ENCODE assay signal across 8 mouse cellular contexts in the genomic region with DNA sequence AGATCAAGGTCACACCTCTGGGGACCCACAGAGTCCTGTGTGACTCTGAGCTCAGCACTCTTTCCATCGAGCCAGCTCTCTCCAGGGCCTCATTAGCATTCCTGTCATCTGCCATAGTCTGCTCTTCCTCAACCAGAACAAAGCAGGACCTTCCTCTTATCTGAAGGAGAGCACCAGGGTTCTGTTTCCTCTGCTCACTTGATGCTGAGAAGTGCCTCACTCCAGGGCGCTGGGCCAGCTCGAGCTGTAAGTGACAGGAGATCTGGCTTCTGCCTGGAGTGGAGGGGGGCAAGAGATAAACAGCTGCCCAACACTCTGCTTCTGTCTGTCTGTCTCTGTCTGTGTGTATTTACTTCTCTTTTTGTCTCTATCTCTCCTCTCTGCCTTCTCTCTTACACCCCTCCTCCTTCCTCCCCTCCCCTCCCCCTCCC. TPM values are rescaled to one million over a fixed set of nuclear protein-coding genes. Genes with fewer than 3 reads are reported as not detected.
DNase-seq lines count a peak whose midpoint lies in the region; ATAC-seq and TF ChIP-seq lines count a peak whose summit lies in the region.

No protein-coding gene starts in this region.

- H3K27ac ChIP-seq in midbrain, embryonic 10.5 days (replicated peaks) = peak overlapping the region; percentile 75
- no peak overlapping the region for H3K27ac ChIP-seq in midbrain, postnatal 0 days (ENCODE audit: low read depth, low read length)
- H3K27ac ChIP-seq in embryonic facial prominence, embryonic 12.5 days = 0 out of 2 replicates have a peak overlapping the region, but pooled peaks have one; percentile 9
- peak overlapping the region; percentile 11; the same call in 1 of the 2 replicates for H3K27ac ChIP-seq in hindbrain, embryonic 14.5 days

- H3K36me3 ChIP-seq in midbrain, embryonic 10.5 days = no peaks in the 10 kb centered on the region
- H3K36me3 ChIP-seq in midbrain, postnatal 0 days (ENCODE audit: insufficient read depth, low read length) = no peaks in the 10 kb centered on the region
- H3K36me3 ChIP-seq in embryonic facial prominence, embryonic 12.5 days = no peaks in the 10 kb centered on the region
- H3K36me3 ChIP-seq in hindbrain, embryonic 14.5 days (replicated peaks; ENCODE audit: control insufficient read depth, insufficient read depth) = no peaks in the 10 kb centered on the region

- no peak overlapping the region for H3K4me2 ChIP-seq in midbrain, postnatal 0 days (ENCODE audit: low read depth, low read length, poor library complexity, severe bottlenecking)
- H3K4me2 ChIP-seq in embryonic facial prominence, embryonic 12.5 days (replicated peaks) = no peak overlapping the region
- H3K4me2 ChIP-seq in hindbrain, embryonic 14.5 days (replicated peaks) = no peak overlapping the region

- no peak for TF ChIP-seq CTCF in midbrain, postnatal 0 days (IDR thresholded peaks at IDR 0.05)

- WGBS in midbrain, embryonic 10.5 days = 9% methylated on average over 3 of the region's 3 CpGs
- 6% methylated on average over 3 of the region's 3 CpGs for WGBS in midbrain, postnatal 0 days
- 8% methylated on average over 3 of the region's 3 CpGs for WGBS in embryonic facial prominence, embryonic 12.5 days
- 8% methylated on average over 3 of the region's 3 CpGs for WGBS in hindbrain, embryonic 14.5 days

- H3K9me3 ChIP-seq in midbrain, embryonic 10.5 days (replicated peaks) = peaks cover 3% of the 10 kb centered on the region; the same call in 1 of the 2 replicates
- H3K9me3 ChIP-seq in midbrain, postnatal 0 days (ENCODE audit: low read length) = no peaks in the 10 kb centered on the region
- no peaks in the 10 kb centered on the region for H3K9me3 ChIP-seq in embryonic facial prominence, embryonic 12.5 days
- H3K9me3 ChIP-seq in hindbrain, embryonic 14.5 days (ENCODE audit: control insufficient read depth, low read length) = no peaks in the 10 kb centered on the region

- no peak for ATAC-seq in midbrain, postnatal 0 days (ENCODE audit: low FRiP score)
- no peak for ATAC-seq in embryonic facial prominence, embryonic 12.5 days (ENCODE audit: insufficient number of reproducible peaks, insufficient read depth, low FRiP score, low TSS enrichment)
- no peak for ATAC-seq in hindbrain, embryonic 14.5 days (ENCODE audit: low FRiP score)
- 0 out of 2 replicates have a peak, but pooled peaks have one; percentile 16 for ATAC-seq in neutrophil, adult 5-6 weeks (ENCODE audit: extremely low read depth, insufficient number of reproducible peaks, low FRiP score, poor library complexity, severe bottlenecking)
- ATAC-seq in frontal cortex, adult (ENCODE audit: low TSS enrichment) = no peak

- H3K9ac ChIP-seq in midbrain, postnatal 0 days (replicated peaks; ENCODE audit: low read length, poor library complexity, severe bottlenecking) = no peak overlapping the region
- H3K9ac ChIP-seq in embryonic facial prominence, embryonic 12.5 days = no peak overlapping the region
- no peak overlapping the region for H3K9ac ChIP-seq in hindbrain, embryonic 14.5 days

- H3K4me1 ChIP-seq in midbrain, embryonic 10.5 days = peaks cover 18% of the 10 kb centered on the region
- H3K4me1 ChIP-seq in midbrain, postnatal 0 days (ENCODE audit: insufficient read depth, low read length) = no peaks in the 10 kb centered on the region
- H3K4me1 ChIP-seq in embryonic facial prominence, embryonic 12.5 days = peaks cover 5% of the 10 kb centered on the region; the same call in 1 of the 2 replicates
- H3K4me1 ChIP-seq in hindbrain, embryonic 14.5 days (replicated peaks; ENCODE audit: control insufficient read depth, insufficient read depth, low read length) = peaks cover 6% of the 10 kb centered on the region; the same call in 1 of the 2 replicates

- no peak for DNase-seq in midbrain, embryonic 10.5 days (ENCODE audit: low spot score)
- DNase-seq in midbrain, postnatal 0 days (ENCODE audit: low spot score) = no peak
- DNase-seq in hindbrain, embryonic 14.5 days (ENCODE audit: low spot score) = no peak
- DNase-seq in lung, postnatal 25 days (ENCODE audit: low spot score) = no peak
- DNase-seq in kidney, postnatal 14 days = no peak

- H3K4me3 ChIP-seq in midbrain, embryonic 10.5 days = no peak overlapping the region
- H3K4me3 ChIP-seq in midbrain, postnatal 0 days (ENCODE audit: low read depth, low read length) = no peak overlapping the region
- no peak overlapping the region for H3K4me3 ChIP-seq in embryonic facial prominence, embryonic 12.5 days
- H3K4me3 ChIP-seq in hindbrain, embryonic 14.5 days (replicated peaks; ENCODE audit: low read length) = no peak overlapping the region

- no peaks in the 10 kb centered on the region for H3K27me3 ChIP-seq in midbrain, embryonic 10.5 days (ENCODE audit: low read depth, poor library complexity, severe bottlenecking)
- 0 out of 2 replicates have a peak, but pooled peaks cover 3% of the 10 kb centered on the region for H3K27me3 ChIP-seq in midbrain, postnatal 0 days (ENCODE audit: insufficient read depth, low read length)
- no peaks in the 10 kb centered on the region for H3K27me3 ChIP-seq in embryonic facial prominence, embryonic 12.5 days
- no peaks in the 10 kb centered on the region for H3K27me3 ChIP-seq in hindbrain, embryonic 14.5 days (ENCODE audit: control insufficient read depth, insufficient read depth, low read length)

RNA-seq across cellular contexts. Expression of a gene that starts 55.3 kb away (rescaled TPM):
- polyA plus RNA-seq in midbrain, embryonic 10.5 days (2016; fragmentation: Nextera tagmentation; extraction: Ambion mirVana) = 26.1 and 30.8 TPM in 2 replicates
- total RNA-seq in midbrain, postnatal 0 days (2014; rRNA removed) = 114 and 124 TPM in 2 replicates
- 27.9 and 32.9 TPM in 2 replicates for polyA plus RNA-seq in midbrain, postnatal 0 days (2015; fragmentation: Nextera tagmentation; extraction: Ambion mirVana)
- polyA plus RNA-seq in embryonic facial prominence, embryonic 12.5 days (2016; fragmentation: Nextera tagmentation; extraction: Ambion mirVana) = 28.9 and 29.8 TPM in 2 replicates
- 53.2 and 54.7 TPM in 2 replicates for polyA plus RNA-seq in hindbrain, embryonic 14.5 days (2014; fragmentation: Nextera tagmentation; extraction: Ambion mirVana)
- total RNA-seq in neutrophil, adult 5-6 weeks (2017) = 163 and 174 TPM in 2 replicates
